Mouse (Mus musculus) myocyte (in vitro differentiated cells): ENCODE results near the gene Spata1. TPM values are rescaled to one million over a fixed set of nuclear protein-coding genes. Genes with fewer than 3 reads are reported as not detected.

Experiments
- H3K27me3 ChIP-seq: one replicate; pipeline ENCODE4 v1.6.1; 2011; ENCODE audit not compliant: control insufficient read depth, insufficient read depth, insufficient read length
- H3K36me3 ChIP-seq: one replicate; pipeline ENCODE4 v1.6.1; 2011; ENCODE audit not compliant: control insufficient read depth, insufficient read depth
- H3K4me2 ChIP-seq: one replicate; pipeline ENCODE4 v1.6.1; 2011; ENCODE audit warnings: low read depth, control low read depth
- H3K4me3 ChIP-seq: one replicate; pipeline ENCODE4 v1.5.1; 2011; ENCODE audit warnings: mild to moderate bottlenecking, control low read depth, moderate library complexity
- H3K79me2 ChIP-seq: one replicate; pipeline ENCODE4 v1.6.1; 2011; ENCODE audit not compliant: control insufficient read depth, insufficient read depth
- H3ac ChIP-seq: one replicate; pipeline ENCODE4 v1.6.1; 2011; ENCODE audit not compliant: control insufficient read depth, insufficient read length
- CEBPB ChIP-seq: IDR thresholded peaks from 2 replicates; pipeline ENCODE4 v1.6.1; 2011; ENCODE audit warnings: mild to moderate bottlenecking, moderate library complexity; ENCODE audit not compliant: poor library complexity, insufficient read depth, severe bottlenecking
- E2F4 ChIP-seq: IDR thresholded peaks from one replicate; pipeline ENCODE4 v1.6.1; 2011; ENCODE audit warnings: mild to moderate bottlenecking, control low read depth, moderate library complexity; ENCODE audit not compliant: insufficient read depth
- MAX ChIP-seq: IDR thresholded peaks from one replicate; pipeline ENCODE4 v1.6.1; 2011; ENCODE audit warnings: low read depth, mild to moderate bottlenecking, control low read depth
- MYOD1 ChIP-seq, 3 experiments: IDR thresholded peaks; one replicate each; pipeline ENCODE4 v1.6.1; 2011; ENCODE audit warnings: control low read depth in 2 of 3, low read depth in 2 of 3, mild to moderate bottlenecking in 2 of 3, moderate library complexity in 1 of 3; ENCODE audit not compliant: insufficient read length in 2 of 3, control insufficient read depth in 1 of 3
- MYOG ChIP-seq, 3 experiments: IDR thresholded peaks; one replicate each; pipeline ENCODE4 v1.6.1; 2011; ENCODE audit warnings: control low read depth in 2 of 3, low read depth in 2 of 3, mild to moderate bottlenecking in 2 of 3; ENCODE audit not compliant: insufficient read length in 2 of 3, control insufficient read depth in 1 of 3, insufficient read depth in 1 of 3
- POLR2A ChIP-seq: IDR thresholded peaks from one replicate; pipeline ENCODE4 v1.6.1; 2011; ENCODE audit warnings: low read depth, mild to moderate bottlenecking, control low read depth, moderate library complexity; ENCODE audit not compliant: insufficient read length
- POLR2AphosphoS2 ChIP-seq: IDR thresholded peaks from one replicate; pipeline ENCODE4 v1.6.1; 2011; ENCODE audit warnings: low read depth, control low read depth; ENCODE audit not compliant: insufficient read length
- REST ChIP-seq: IDR thresholded peaks from one replicate; pipeline ENCODE4 v1.6.1; 2011; ENCODE audit warnings: mild to moderate bottlenecking, control low read depth, moderate library complexity; ENCODE audit not compliant: insufficient read depth, insufficient read length
- SRF ChIP-seq: IDR thresholded peaks from one replicate; pipeline ENCODE4 v1.6.1; 2011; ENCODE audit warnings: low read depth; ENCODE audit not compliant: control insufficient read depth, insufficient read length
- TCF12 ChIP-seq: IDR thresholded peaks from one replicate; pipeline ENCODE4 v1.6.1; 2011; ENCODE audit warnings: mild to moderate bottlenecking, control low read depth; ENCODE audit not compliant: poor library complexity, insufficient read depth, severe bottlenecking
- TCF3 ChIP-seq: IDR thresholded peaks from one replicate; pipeline ENCODE4 v1.6.1; 2011; ENCODE audit warnings: low read depth, control low read depth; ENCODE audit not compliant: insufficient read length
- USF1 ChIP-seq: IDR thresholded peaks from one replicate; pipeline ENCODE4 v1.6.1; 2011; ENCODE audit warnings: low read depth, mild to moderate bottlenecking, control low read depth, moderate library complexity
- polyA plus RNA-seq: library from polyadenylated mRNA; unstranded; fragments of >200 nt; fragmentation: generic; extraction: Trizol; gene quantifications from one replicate; pipeline ENCODE4 v1.2.1, GENCODE M21; 2012; ENCODE audit warnings: missing spikeins

Spata1 gene
- polyA plus RNA-seq, 1 experiment = 1.0 TPM

DNA sequence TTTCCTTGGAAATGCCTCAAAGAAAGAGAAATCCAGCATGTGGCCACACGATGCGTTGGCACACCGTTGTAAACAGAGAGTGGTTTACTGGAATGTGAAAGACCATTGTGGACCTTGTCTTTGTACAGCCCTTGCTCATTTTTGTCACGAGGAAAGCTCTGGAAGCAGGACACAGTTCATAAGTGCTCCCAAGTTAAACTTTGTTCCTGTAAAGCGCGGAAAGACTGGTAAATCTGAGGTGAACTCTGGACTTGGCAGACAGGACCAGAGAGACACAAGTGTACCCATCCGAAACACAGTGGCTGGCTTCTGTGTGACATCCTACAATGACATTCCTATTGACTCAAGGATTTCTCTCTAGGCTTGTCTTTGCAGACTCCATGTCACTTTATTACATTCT is 56.2 kb downstream of the Spata1 start:
- TF ChIP-seq TCF3 (no peak), USF1 (no peak), TCF12 (no peak), REST (no peak), E2F4 (no peak), POLR2A (no peak), POLR2AphosphoS2 (no peak), MYOG (IDR thresholded peaks at IDR 0.05; ENCODE audit: control insufficient read depth in 1 of 3, insufficient read depth in 1 of 3, insufficient read length in 2 of 3, low read depth in 2 of 3) (no peak), MYOD1 (IDR thresholded peaks at IDR 0.05; ENCODE audit: control insufficient read depth in 1 of 3, insufficient read length in 2 of 3, low read depth in 2 of 3) (no peak), MAX (no peak), CEBPB (no peak), SRF (no peak)
- no peaks in the 10 kb centered on the region for H3K79me2 ChIP-seq
- H3K4me3 ChIP-seq = no peak overlapping the region
- H3K4me2 ChIP-seq = no peak overlapping the region
- no peaks in the 10 kb centered on the region for H3K27me3 ChIP-seq
- no peaks in the 10 kb centered on the region for H3K36me3 ChIP-seq
- H3ac ChIP-seq = no peak overlapping the region

DNA sequence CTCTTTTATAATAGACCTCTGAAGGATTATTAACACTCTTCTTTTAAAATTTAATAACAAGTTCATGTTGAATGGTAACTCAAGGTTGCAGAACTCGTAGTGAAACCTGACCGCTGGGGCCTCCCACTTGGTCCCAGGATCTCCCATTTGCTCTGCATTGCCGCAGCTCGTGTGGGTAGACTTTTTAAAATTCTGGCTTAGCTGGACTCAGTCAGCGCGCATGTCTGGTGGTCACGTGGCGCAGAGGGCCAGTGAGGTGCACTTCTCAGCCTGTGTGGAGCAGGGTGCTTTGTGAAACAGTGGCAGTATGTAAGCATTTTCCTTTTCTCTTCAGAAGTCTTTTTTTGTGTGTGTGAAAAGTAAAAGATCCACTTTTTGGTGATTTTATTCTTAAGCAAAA is 56.6 kb downstream of the Spata1 start:
- Histone ChIP-seq H3K4me2 (no peak overlapping the region), H3K36me3 (no peaks in the 10 kb centered on the region), H3ac (no peak overlapping the region), H3K4me3 (no peak overlapping the region), H3K27me3 (no peaks in the 10 kb centered on the region), H3K79me2 (no peaks in the 10 kb centered on the region)
- TF ChIP-seq E2F4 (no peak), MYOD1 (IDR thresholded peaks at IDR 0.05; ENCODE audit: control insufficient read depth in 1 of 3, insufficient read length in 2 of 3, low read depth in 2 of 3) (no peak)

DNA sequence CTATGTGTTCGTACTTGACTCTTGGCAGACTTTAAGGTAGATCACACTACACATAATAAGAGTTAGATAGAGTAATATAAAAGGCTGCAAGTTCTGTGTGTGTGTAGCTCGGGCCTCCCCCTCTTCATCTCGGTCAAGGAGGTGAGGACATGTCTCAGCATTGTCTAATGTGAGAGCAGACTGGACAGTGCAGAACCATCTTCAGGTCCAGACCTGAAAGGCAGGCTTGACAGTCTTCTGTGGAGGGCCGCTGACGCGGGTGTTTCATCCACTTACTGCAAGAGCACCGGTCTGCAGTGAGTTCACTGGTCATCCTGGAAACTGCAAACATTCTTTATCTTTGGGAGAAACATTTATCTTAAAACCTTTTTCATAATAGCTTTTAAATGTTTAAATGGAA is 57.1 kb downstream of the Spata1 start:
- Histone ChIP-seq H3K4me3 (no peak overlapping the region), H3K4me2 (no peak overlapping the region), H3ac (no peak overlapping the region), H3K36me3 (no peaks in the 10 kb centered on the region), H3K79me2 (no peaks in the 10 kb centered on the region), H3K27me3 (no peaks in the 10 kb centered on the region)
- TF ChIP-seq TCF12 (no peak), MYOD1 (IDR thresholded peaks at IDR 0.05; ENCODE audit: control insufficient read depth in 1 of 3, insufficient read length in 2 of 3, low read depth in 2 of 3) (no peak), POLR2A (no peak), TCF3 (no peak), POLR2AphosphoS2 (no peak), CEBPB (no peak), E2F4 (no peak)

DNA sequence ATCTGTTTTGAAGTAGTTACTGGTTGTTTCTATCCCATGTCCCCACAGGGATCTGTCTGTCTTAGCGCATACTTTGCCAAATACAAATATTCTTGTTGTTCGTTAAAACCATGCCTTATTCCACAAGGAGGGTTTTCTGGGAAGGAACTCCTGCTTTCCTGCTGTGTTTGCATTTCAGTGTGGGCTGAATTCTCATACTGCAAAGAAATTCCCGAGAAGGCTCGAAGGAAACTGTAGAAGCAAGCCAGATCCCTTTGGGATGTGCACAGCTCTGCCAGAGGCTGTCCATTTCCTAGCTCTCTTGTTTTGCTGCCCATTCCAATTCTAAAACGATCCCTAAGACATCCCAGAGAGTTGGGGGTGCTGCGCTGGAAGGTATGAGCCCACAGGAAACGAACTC is 59.1 kb downstream of the Spata1 start:
- Histone ChIP-seq H3K27me3 (no peaks in the 10 kb centered on the region), H3K4me2 (no peak overlapping the region), H3ac (no peak overlapping the region), H3K79me2 (no peaks in the 10 kb centered on the region), H3K4me3 (no peak overlapping the region), H3K36me3 (no peaks in the 10 kb centered on the region)
- TF ChIP-seq MYOD1 (IDR thresholded peaks at IDR 0.05; ENCODE audit: control insufficient read depth in 1 of 3, insufficient read length in 2 of 3, low read depth in 2 of 3) = no peak

DNA sequence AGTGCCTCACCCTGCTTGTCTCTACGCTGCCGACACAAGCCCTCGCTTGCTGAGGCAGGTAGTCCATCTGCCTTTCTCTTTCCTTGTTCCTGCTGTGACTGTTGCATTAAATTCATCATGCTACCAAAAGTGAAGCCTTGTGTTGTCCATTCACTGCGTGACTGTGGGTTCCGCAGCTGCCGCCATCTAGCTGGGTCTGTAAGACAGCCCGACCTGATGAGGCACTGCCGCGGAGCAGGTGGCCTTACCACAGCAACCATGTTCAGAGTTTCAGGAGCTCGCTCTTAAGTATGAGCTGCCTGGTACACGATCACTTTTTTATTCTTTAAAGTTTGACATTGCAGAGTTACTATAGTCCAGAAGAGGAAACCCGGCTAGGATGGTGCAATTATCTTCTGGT is 59.5 kb downstream of the Spata1 start:
- no peak overlapping the region for H3K4me2 ChIP-seq
- no peaks in the 10 kb centered on the region for H3K36me3 ChIP-seq
- no peaks in the 10 kb centered on the region for H3K27me3 ChIP-seq
- no peak for TF ChIP-seq CEBPB
- TF ChIP-seq TCF3 = no peak
- no peak for TF ChIP-seq POLR2A
- no peak for TF ChIP-seq E2F4
- TF ChIP-seq POLR2AphosphoS2 = no peak
- no peak for TF ChIP-seq USF1
- no peak for TF ChIP-seq REST
- no peak for TF ChIP-seq MYOG (IDR thresholded peaks at IDR 0.05; ENCODE audit: control insufficient read depth in 1 of 3, insufficient read depth in 1 of 3, insufficient read length in 2 of 3, low read depth in 2 of 3)
- no peak for TF ChIP-seq TCF12
- TF ChIP-seq MYOD1 (IDR thresholded peaks at IDR 0.05; ENCODE audit: control insufficient read depth in 1 of 3, insufficient read length in 2 of 3, low read depth in 2 of 3) = no peak
- TF ChIP-seq SRF = no peak
- TF ChIP-seq MAX = no peak
- H3K79me2 ChIP-seq = no peaks in the 10 kb centered on the region
- no peak overlapping the region for H3K4me3 ChIP-seq
- H3ac ChIP-seq = no peak overlapping the region

DNA sequence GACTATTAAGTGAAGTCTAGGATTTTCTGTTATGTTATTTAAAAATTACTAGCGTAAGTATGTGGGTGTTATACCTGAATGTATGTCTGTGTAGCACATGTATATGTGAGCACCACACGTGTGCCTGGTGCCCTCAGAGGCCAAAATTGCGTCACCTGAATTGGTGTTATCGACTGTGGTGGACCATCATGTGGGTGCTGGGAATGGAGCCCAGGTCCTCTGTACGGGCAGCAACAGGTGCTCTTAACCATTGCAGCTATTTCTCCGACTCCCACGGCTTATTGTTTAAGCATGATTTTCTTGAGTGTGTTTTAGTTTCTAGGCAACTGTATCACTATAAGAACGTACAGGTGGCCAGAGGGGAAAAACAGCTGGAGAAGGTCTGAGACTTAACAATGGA is 63.4 kb downstream of the Spata1 start:
- no peaks in the 10 kb centered on the region for H3K27me3 ChIP-seq
- no peak overlapping the region for H3ac ChIP-seq
- H3K79me2 ChIP-seq = no peaks in the 10 kb centered on the region
- peaks cover 2% of the 10 kb centered on the region for H3K36me3 ChIP-seq
- no peak overlapping the region for H3K4me2 ChIP-seq
- no peak overlapping the region for H3K4me3 ChIP-seq
- no peak for TF ChIP-seq USF1
- no peak for TF ChIP-seq TCF3
- TF ChIP-seq MYOD1 (IDR thresholded peaks at IDR 0.05; ENCODE audit: control insufficient read depth in 1 of 3, insufficient read length in 2 of 3, low read depth in 2 of 3) = peak in 2 of 3 experiments; percentile 81 to 83
- TF ChIP-seq TCF12 = no peak
